ENCODE assay signal across 39 mouse cellular contexts in genomic region chr1:166524709-166525108, GRCm38 (mm10). TPM values are rescaled to one million over a fixed set of nuclear protein-coding genes. Genes with fewer than 3 reads are reported as not detected.
"Had no signal": no experiment of that assay in that cellular context is flagged by ENCODE, and none has a peak within 500 bp of the region (broad histone marks: within the 10 kb centered on the region; RNA-seq: fewer than 3 reads in every experiment).

No protein-coding gene starts in this region.

RNA-seq across cellular contexts. Expression of gene Gm4846, which starts 27.3 kb away (rescaled TPM):
- total RNA-seq: left cerebral cortex, adult 8-10 months; left cerebral cortex, postnatal 10 days; left cerebral cortex, postnatal 14 days; left cerebral cortex, postnatal 25 days; left cerebral cortex, postnatal 36 days; left cerebral cortex, postnatal 4 days; megakaryocyte-erythroid progenitor cell, adult 5-6 weeks; midbrain, postnatal 0 days had no signal
- polyA plus RNA-seq: limb, embryonic 10.5 days; limb, embryonic 11.5 days; limb, embryonic 12.5 days; limb, embryonic 13.5 days; limb, embryonic 14.5 days; limb, embryonic 15.5 days; liver, adult 2 months; liver, embryonic 11.5 days; liver, embryonic 12.5 days; liver, embryonic 13.5 days; liver, embryonic 14.5 days; liver, embryonic 15.5 days; liver, embryonic 16.5 days; liver, postnatal 0 days; lung, adult 2 months; lung, embryonic 14.5 days; lung, embryonic 15.5 days; lung, embryonic 16.5 days; lung, postnatal 0 days; macrophage; midbrain, embryonic 10.5 days; midbrain, embryonic 11.5 days; midbrain, embryonic 12.5 days; midbrain, embryonic 13.5 days; midbrain, embryonic 14.5 days; midbrain, embryonic 15.5 days; midbrain, embryonic 16.5 days; midbrain, postnatal 0 days; myocyte; neural tube, embryonic 11.5 days; neural tube, embryonic 12.5 days; neural tube, embryonic 13.5 days had no signal
